Mouse (Mus musculus): ENCODE results near the gene Rnf144b.

GRCm38 (mm10) chr13:47282221-47282620 is 159.8 kb downstream of the Rnf144b start:
- TF ChIP-seq CTCF (IDR thresholded peaks at IDR 0.05; ENCODE audit: low read depth, low read length) (no peak), GATA1 (IDR thresholded peaks at IDR 0.05; ENCODE audit: borderline replicate concordance, low read length) (no peak), POLR2AphosphoS5 (IDR thresholded peaks at IDR 0.05; ENCODE audit: insufficient replicate concordance, low read depth, low read length) (no peak), GATA2 (IDR thresholded peaks at IDR 0.05; ENCODE audit: borderline replicate concordance, low read depth, low read length) (no peak)
